Mouse (Mus musculus): ENCODE data around the gene Babam1. TPM values are rescaled to one million over a fixed set of nuclear protein-coding genes. Genes with fewer than 3 reads are reported as not detected.

Babam1 gene
- polyA plus RNA-seq, 1 experiment from 2014 or later, result 84.9 TPM

DNA sequence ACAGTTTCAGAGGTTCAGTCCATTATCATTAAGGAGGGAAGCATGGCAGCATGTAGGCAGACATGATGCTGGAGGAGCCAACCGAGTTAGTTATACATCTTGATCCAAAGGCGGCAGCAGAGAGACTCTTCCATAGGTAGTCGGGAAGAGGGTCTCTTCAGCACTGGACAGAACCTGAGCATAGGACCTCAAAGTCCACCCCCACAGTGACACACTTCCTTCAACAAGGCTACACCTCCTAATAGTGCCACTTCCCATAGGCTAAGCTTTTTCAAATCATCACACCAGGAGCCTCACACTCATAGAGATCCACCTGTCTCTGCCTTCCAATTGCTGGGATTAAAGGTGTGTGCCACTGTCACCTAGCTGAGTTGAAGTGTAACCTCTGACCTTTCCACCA, 40.4 kb downstream of the Babam1 start:
- Histone ChIP-seq H3K4me1 (peaks cover 2% of the 10 kb centered on the region), H3K9ac (no peak overlapping the region), H3K4me2 (no peak overlapping the region), H3K36me3 (no peaks in the 10 kb centered on the region), H3K27me3 (0 out of 2 replicates have a peak, but pooled peaks cover 3% of the 10 kb centered on the region), H3K4me3 (no peak overlapping the region), H3K9me3 (no peaks in the 10 kb centered on the region), H3K27ac (no peak overlapping the region)
- WGBS, result 62% methylated on average over 3 of the region's 3 CpGs
- ATAC-seq (ENCODE audit: insufficient number of reproducible peaks, low FRiP score, low TSS enrichment, low read depth), result no peak

DNA sequence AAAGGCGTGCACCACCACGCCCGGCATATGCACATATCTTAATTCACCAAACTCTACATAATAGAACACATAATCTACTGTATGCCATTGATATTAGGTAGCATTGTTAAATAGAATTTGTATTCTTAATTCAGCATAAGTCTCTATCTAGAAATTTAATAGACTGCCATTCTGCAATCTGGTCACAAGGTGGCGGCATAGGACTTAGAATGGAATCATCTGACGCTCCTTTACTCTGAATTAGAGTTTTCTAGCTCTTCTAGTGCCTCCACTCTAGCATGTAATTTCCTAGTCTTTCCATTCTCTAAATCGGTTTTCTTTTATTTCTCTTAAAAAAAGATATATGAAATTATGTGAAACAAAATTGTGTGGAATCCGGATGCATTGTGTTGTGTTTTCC, 44.7 kb downstream of the Babam1 start:
- 1% methylated on average over 7 of the region's 7 CpGs for WGBS
- Histone ChIP-seq H3K36me3 (no peaks in the 10 kb centered on the region), H3K9ac (no peak overlapping the region), H3K4me3 (no peak overlapping the region), H3K4me2 (no peak overlapping the region), H3K4me1 (peaks cover 8% of the 10 kb centered on the region), H3K27ac (no peak overlapping the region), H3K9me3 (no peaks in the 10 kb centered on the region), H3K27me3 (0 out of 2 replicates have a peak, but pooled peaks cover 4% of the 10 kb centered on the region)
- no peak for ATAC-seq (ENCODE audit: insufficient number of reproducible peaks, low FRiP score, low TSS enrichment, low read depth)

DNA sequence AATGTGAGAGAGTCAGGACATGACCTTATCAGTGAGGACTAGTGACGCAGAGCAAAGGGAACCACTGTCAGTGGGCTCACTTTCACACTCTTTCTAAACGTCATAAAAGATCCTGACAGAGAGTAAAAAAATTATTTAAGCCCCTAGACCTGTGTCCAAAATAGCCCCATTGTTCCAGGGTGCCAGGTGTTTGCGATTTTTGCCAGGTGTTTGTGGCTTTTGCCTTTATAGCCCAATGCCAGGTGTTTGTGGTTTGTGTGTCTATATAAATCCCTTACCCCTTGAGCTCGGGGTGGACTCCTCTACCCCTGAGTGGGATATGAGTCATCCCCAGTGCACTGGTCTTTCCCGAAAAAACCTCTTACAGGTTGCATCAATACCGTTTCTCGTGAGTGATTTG, 48.4 kb downstream of the Babam1 start:
- no peak overlapping the region for H3K27ac ChIP-seq
- H3K4me1 ChIP-seq, result peaks cover 8% of the 10 kb centered on the region
- H3K36me3 ChIP-seq, result no peaks in the 10 kb centered on the region
- no peak for ATAC-seq (ENCODE audit: insufficient number of reproducible peaks, low FRiP score, low TSS enrichment, low read depth)
- no peak overlapping the region for H3K4me3 ChIP-seq
- WGBS, result 51% methylated on average over 7 of the region's 7 CpGs
- no peak overlapping the region for H3K9ac ChIP-seq
- H3K9me3 ChIP-seq, result no peaks in the 10 kb centered on the region
- H3K27me3 ChIP-seq, result 0 out of 2 replicates have a peak, but pooled peaks cover 4% of the 10 kb centered on the region
- H3K4me2 ChIP-seq, result no peak overlapping the region

DNA sequence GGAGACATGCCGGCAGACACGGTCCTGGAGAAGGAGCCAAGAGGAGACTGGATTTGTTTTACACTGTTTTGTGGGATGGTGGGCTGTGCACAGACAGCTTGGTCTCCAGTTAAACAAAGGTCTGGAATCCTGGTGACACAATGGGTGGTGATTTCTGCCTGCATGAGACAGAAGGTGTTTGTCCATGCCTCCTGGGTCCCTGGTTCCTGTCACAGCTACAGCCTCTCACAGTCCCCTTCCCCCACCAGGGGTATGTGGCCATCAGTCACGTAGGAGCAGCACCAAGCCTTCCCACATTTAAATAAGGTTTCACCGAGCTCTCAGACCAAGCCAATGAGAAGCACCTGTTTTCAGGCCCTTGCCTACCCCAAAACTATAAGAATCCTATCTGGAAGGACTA, 54.7 kb downstream of the Babam1 start:
- no peak overlapping the region for H3K27ac ChIP-seq
- no peak overlapping the region for H3K4me2 ChIP-seq
- no peaks in the 10 kb centered on the region for H3K4me1 ChIP-seq
- H3K4me3 ChIP-seq, result no peak overlapping the region
- ATAC-seq (ENCODE audit: insufficient number of reproducible peaks, low FRiP score, low TSS enrichment, low read depth), result no peak
- 66% methylated on average over 4 of the region's 4 CpGs for WGBS
- no peaks in the 10 kb centered on the region; the same call in 1 of the 2 replicates for H3K36me3 ChIP-seq
- H3K27me3 ChIP-seq, result no peaks in the 10 kb centered on the region
- H3K9me3 ChIP-seq, result no peaks in the 10 kb centered on the region
- no peak overlapping the region for H3K9ac ChIP-seq

DNA sequence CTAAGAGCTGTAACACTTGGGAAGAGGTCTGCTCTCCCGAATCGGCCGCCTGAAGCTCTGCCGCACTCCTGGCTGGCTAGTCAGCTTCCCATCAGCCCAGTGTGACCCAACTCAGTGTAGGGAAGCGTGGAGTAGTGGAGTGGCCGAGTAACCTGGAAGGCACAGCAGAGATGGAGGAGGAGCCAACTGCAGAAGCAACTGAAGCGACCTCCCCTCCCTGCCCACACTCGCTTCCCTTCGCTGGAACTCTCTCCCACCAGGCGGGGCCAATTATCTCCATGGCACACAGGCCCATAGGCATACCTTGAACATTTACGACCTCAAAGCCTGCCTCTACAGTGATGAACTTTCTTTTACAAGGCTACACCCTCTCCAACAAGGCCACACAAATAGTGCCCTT, 55.1 kb downstream of the Babam1 start:
- no peak for ATAC-seq (ENCODE audit: insufficient number of reproducible peaks, low FRiP score, low TSS enrichment, low read depth)
- H3K36me3 ChIP-seq, result no peaks in the 10 kb centered on the region; the same call in 1 of the 2 replicates
- no peak overlapping the region for H3K4me2 ChIP-seq
- 30% methylated on average over 11 of the region's 11 CpGs for WGBS
- H3K9ac ChIP-seq, result no peak overlapping the region
- no peaks in the 10 kb centered on the region for H3K27me3 ChIP-seq
- H3K9me3 ChIP-seq, result no peaks in the 10 kb centered on the region
- H3K27ac ChIP-seq, result no peak overlapping the region
- H3K4me3 ChIP-seq, result no peak overlapping the region
- H3K4me1 ChIP-seq, result no peaks in the 10 kb centered on the region

DNA sequence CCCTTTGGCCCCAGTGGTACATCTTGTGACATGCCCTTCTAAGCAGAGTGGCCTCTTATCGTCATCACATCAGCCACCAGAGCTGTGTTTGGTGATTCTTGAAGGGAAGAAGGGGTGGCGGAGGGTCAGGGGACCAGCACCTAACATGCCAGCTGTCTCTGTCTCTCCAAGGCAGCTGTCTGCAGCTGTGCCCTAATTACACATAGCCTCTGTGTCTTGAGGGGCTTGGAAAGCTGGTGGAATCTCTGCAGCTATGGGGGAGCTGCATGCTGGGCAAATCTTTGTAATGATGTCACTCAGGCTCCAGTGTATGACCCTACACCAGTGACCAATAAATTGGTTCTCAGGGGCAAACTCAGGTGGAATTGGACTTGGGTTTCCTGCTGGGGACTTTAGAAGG, 56.0 kb downstream of the Babam1 start:
- H3K4me1 ChIP-seq, result no peaks in the 10 kb centered on the region
- H3K36me3 ChIP-seq, result peaks cover 7% of the 10 kb centered on the region
- H3K4me3 ChIP-seq, result no peak overlapping the region
- no peaks in the 10 kb centered on the region for H3K27me3 ChIP-seq
- H3K9me3 ChIP-seq, result no peaks in the 10 kb centered on the region
- no peak overlapping the region for H3K4me2 ChIP-seq
- WGBS, result 77% methylated on average over 2 of the region's 2 CpGs
- H3K27ac ChIP-seq, result no peak overlapping the region
- ATAC-seq (ENCODE audit: insufficient number of reproducible peaks, low FRiP score, low TSS enrichment, low read depth), result no peak
- no peak overlapping the region for H3K9ac ChIP-seq

Other genes with a start within 250 kb of the Babam1 start
- 25.5 and 27.1 TPM in 2 replicates for gene Myo9b, start 124.1 kb upstream of the Babam1 start, polyA plus RNA-seq (2015; fragmentation: Nextera tagmentation; extraction: Ambion mirVana)
- 52.2 and 54.9 TPM in 2 replicates for gene Haus8, start 123.9 kb upstream of the Babam1 start, polyA plus RNA-seq (2015; fragmentation: Nextera tagmentation; extraction: Ambion mirVana)
- 104 and 105 TPM in 2 replicates for gene Use1, start 30.0 kb upstream of the Babam1 start, polyA plus RNA-seq (2015; fragmentation: Nextera tagmentation; extraction: Ambion mirVana)
- gene Ocel1, start 25.6 kb upstream of the Babam1 start, polyA plus RNA-seq (2015; fragmentation: Nextera tagmentation; extraction: Ambion mirVana), result 5.7 and 7.0 TPM in 2 replicates
- 40.4 and 42.9 TPM in 2 replicates for gene Nr2f6, start 14.9 kb upstream of the Babam1 start, polyA plus RNA-seq (2015; fragmentation: Nextera tagmentation; extraction: Ambion mirVana)
- 10.3 and 13.4 TPM in 2 replicates for gene Ushbp1, start 1.1 kb upstream of the Babam1 start, polyA plus RNA-seq (2015; fragmentation: Nextera tagmentation; extraction: Ambion mirVana)
- gene Ankle1, start 9.1 kb downstream of the Babam1 start, polyA plus RNA-seq (2015; fragmentation: Nextera tagmentation; extraction: Ambion mirVana), result 30.2 and 30.6 TPM in 2 replicates
- gene Abhd8, start 66.8 kb downstream of the Babam1 start, polyA plus RNA-seq (2015; fragmentation: Nextera tagmentation; extraction: Ambion mirVana), result 65.7 and 67.2 TPM in 2 replicates
- 100 and 122 TPM in 2 replicates for gene Mrpl34, start 68.1 kb downstream of the Babam1 start, polyA plus RNA-seq (2015; fragmentation: Nextera tagmentation; extraction: Ambion mirVana)
- 98.4 and 107 TPM in 2 replicates for gene Dda1, start 72.3 kb downstream of the Babam1 start, polyA plus RNA-seq (2015; fragmentation: Nextera tagmentation; extraction: Ambion mirVana)
- gene Ano8, start 89.1 kb downstream of the Babam1 start, polyA plus RNA-seq (2015; fragmentation: Nextera tagmentation; extraction: Ambion mirVana), result 1.3 and 1.4 TPM in 2 replicates
- 16.5 and 19.2 TPM in 2 replicates for gene Gtpbp3, start 91.2 kb downstream of the Babam1 start, polyA plus RNA-seq (2015; fragmentation: Nextera tagmentation; extraction: Ambion mirVana)
- 56.9 and 66.3 TPM in 2 replicates for gene Plvap, start 114.9 kb downstream of the Babam1 start, polyA plus RNA-seq (2015; fragmentation: Nextera tagmentation; extraction: Ambion mirVana)
- 1.5 and 1.8 TPM in 2 replicates for gene Ccdc194, start 128.8 kb downstream of the Babam1 start, polyA plus RNA-seq (2015; fragmentation: Nextera tagmentation; extraction: Ambion mirVana)
- 33.6 and 36.4 TPM in 2 replicates for gene Bst2, start 140.6 kb downstream of the Babam1 start, polyA plus RNA-seq (2015; fragmentation: Nextera tagmentation; extraction: Ambion mirVana)
- gene Mvb12a, start 146.1 kb downstream of the Babam1 start, polyA plus RNA-seq (2015; fragmentation: Nextera tagmentation; extraction: Ambion mirVana), result 95.7 and 102 TPM in 2 replicates
- 0.74 and 0.84 TPM in 2 replicates for gene Tmem221, start 162.0 kb downstream of the Babam1 start, polyA plus RNA-seq (2015; fragmentation: Nextera tagmentation; extraction: Ambion mirVana)
- 0.14 TPM in 1 of 2 replicates, not detected in the other for gene Nxnl1, start 169.7 kb downstream of the Babam1 start, polyA plus RNA-seq (2015; fragmentation: Nextera tagmentation; extraction: Ambion mirVana)
- 44.5 and 45.3 TPM in 2 replicates for gene Slc27a1, start 172.0 kb downstream of the Babam1 start, polyA plus RNA-seq (2015; fragmentation: Nextera tagmentation; extraction: Ambion mirVana)
- 200 and 202 TPM in 2 replicates for gene Pgls, start 195.3 kb downstream of the Babam1 start, polyA plus RNA-seq (2015; fragmentation: Nextera tagmentation; extraction: Ambion mirVana)
- gene Fam129c, start 200.8 kb downstream of the Babam1 start, polyA plus RNA-seq (2015; fragmentation: Nextera tagmentation; extraction: Ambion mirVana), result 5.0 and 5.9 TPM in 2 replicates
- 105 and 108 TPM in 2 replicates for gene Colgalt1, start 214.1 kb downstream of the Babam1 start, polyA plus RNA-seq (2015; fragmentation: Nextera tagmentation; extraction: Ambion mirVana)